Mouse (Mus musculus) forebrain, embryonic 16.5 days (tissue): Measurements from ENCODE around the gene Dennd5b. TPM values are rescaled to one million over a fixed set of nuclear protein-coding genes. Genes with fewer than 3 reads are reported as not detected.
"Not testable (repeated sequence)": the region's sequence is repeated elsewhere in the genome, so short reads cannot be mapped to it uniquely, and the experiment has no call there.

ENCODE experiments used
- ATAC-seq: fragments of 200-750 bp; cut with Nextera tagmentation; 2 replicates; pipeline ENCODE4 v1.8.0; 2017; ENCODE audit warnings: mild to moderate bottlenecking, moderate library complexity
- H3K27ac ChIP-seq: fragments of 300-500 bp; sonication (generic); 2 replicates; pipeline ENCODE4 v1.5.1; 2014; ENCODE audit warnings: low read length, control low read depth
- H3K27me3 ChIP-seq: fragments of 300-500 bp; sonication (generic); replicated peaks from 2 replicates; pipeline ENCODE4 v1.6.1; 2014; ENCODE audit warnings: low read length; ENCODE audit not compliant: control insufficient read depth, insufficient read depth
- H3K36me3 ChIP-seq: fragments of 300-500 bp; sonication (generic); 2 replicates; pipeline ENCODE4 v1.6.1; 2014; ENCODE audit not compliant: control insufficient read depth, insufficient read depth
- H3K4me1 ChIP-seq: fragments of 300-500 bp; sonication (generic); replicated peaks from 2 replicates; pipeline ENCODE4 v1.6.1; 2014; ENCODE audit warnings: low read length; ENCODE audit not compliant: control insufficient read depth, insufficient read depth
- H3K4me2 ChIP-seq: fragments of 300-500 bp; sonication (generic); 2 replicates; pipeline ENCODE4 v1.6.1; 2014; ENCODE audit warnings: mild to moderate bottlenecking, low read length, control low read depth
- H3K4me3 ChIP-seq: fragments of 300-500 bp; sonication (generic); replicated peaks from 2 replicates; pipeline ENCODE4 v1.5.1; 2014; ENCODE audit warnings: mild to moderate bottlenecking, low read length, control low read depth
- H3K9ac ChIP-seq: fragments of 300-500 bp; sonication (generic); replicated peaks from 2 replicates; pipeline ENCODE4 v1.6.1; 2014; ENCODE audit warnings: low read depth, low read length, control low read depth
- H3K9me3 ChIP-seq: fragments of 300-500 bp; sonication (generic); 2 replicates; pipeline ENCODE4 v1.6.1; 2016; ENCODE audit warnings: low read length; ENCODE audit not compliant: control insufficient read depth
- WGBS: fragments of 180-500 bp; shearing (Covaris S2); extraction: QIAGEN DNeasy Blood & Tissue Kit; methylation state at CpG from one replicate; pipeline ENCODE4 v1.1.7; 2014; 5-methylcytosine and 5-hydroxymethylcytosine counted together
- polyA plus RNA-seq: library from polyadenylated mRNA; unstranded; fragments of >200 nt; fragmentation: Nextera tagmentation; extraction: Ambion mirVana; gene quantifications from 2 replicates; pipeline ENCODE4 v1.2.1, GENCODE M21; 2015

The Dennd5b gene
- polyA plus RNA-seq, 1 experiment from 2014 or later = 15.2 TPM

DNA sequence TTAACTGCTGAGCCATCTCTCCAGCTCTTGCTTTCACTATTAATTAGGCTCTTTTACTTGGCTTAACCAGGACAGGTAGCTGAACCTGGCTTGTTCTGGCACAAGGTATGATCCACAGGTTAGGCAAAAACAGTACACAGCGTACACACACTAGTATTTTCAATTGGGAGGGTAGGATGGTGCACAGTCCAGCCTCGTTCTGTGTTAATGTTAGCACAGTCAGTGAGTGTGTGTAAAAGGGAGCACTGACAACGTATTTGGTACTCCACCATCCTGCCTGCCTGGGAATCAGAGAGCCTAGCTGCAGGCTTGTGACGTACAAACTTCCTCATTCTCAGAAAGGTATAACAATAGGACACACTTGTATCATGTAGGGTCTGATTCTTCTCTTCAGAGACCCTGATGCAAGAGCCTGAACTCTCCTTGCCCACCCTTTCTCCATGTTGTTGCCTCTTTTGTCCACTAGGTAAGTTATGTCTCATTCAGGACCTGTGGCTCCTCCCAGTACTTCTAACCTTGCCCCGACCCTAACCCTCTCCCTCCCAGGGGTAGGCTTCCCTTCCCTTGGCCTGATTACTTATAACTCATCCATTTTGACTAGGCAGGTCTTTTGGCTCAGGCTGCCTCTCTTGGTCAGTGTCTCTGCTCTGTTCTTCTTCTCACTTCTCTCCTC lies 107.0 kb downstream of the Dennd5b start:
- 65% methylated on average over 5 of the region's 5 CpGs for WGBS
- no peak; the same call in 1 of the 2 replicates for ATAC-seq

DNA sequence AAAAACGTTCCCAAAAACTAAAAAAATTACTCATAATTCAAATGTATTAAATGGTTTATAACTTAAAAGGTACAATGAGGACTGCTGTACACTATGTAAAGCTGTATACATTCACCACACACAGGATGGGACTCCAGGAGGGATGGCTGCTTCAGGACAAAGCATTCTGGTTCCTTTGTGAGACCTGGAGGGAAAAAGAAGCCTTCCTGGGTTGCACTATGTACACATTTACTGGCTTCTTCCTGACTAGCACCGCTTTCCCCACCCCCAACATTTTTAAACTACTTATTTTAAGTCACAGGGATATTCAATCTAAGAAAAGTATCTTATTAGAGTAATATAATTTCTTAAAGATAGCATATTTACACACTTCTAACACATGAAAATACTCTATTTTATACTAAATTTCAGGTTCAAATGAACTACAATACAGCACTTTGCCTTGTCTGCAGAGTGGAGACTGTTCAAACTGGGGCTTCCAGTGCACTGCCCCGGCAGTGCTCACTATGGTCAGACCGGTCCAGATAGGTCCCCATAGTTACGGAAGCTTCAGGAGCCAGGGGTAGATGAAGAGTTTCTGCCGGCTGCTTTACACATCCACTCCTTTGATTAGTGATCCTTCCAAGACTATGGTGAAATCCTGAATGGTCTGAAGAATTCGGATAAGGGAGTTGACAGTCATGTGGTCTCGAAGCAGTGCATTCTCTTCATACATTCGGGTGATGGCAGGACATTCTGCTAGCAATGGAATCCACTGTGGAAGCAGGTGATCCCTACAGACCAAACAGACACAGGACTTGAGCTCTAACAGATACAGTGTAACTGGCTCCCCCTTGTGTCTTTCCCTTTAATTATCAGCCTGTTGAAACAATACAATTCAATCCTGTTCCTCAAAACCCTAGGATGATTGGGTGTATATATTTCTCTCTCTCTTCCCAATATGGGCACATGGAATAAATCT lies 108.1 kb downstream of the Dennd5b start:
- ATAC-seq = peak; percentile 73
- Histone ChIP-seq H3K9ac (no peak overlapping the region), H3K4me3 (no peak overlapping the region), H3K27me3 (no peaks in the 10 kb centered on the region), H3K4me1 (no peaks in the 10 kb centered on the region), H3K27ac (no peak overlapping the region), H3K9me3 (no peaks in the 10 kb centered on the region), H3K4me2 (no peak overlapping the region), H3K36me3 (peaks cover 10% of the 10 kb centered on the region)
- 11% methylated on average over 9 of the region's 9 CpGs for WGBS

More for the DNA sequence above, 107.0 kb downstream of the Dennd5b start:
- Histone ChIP-seq H3K27ac (no peak overlapping the region), H3K4me2 (no peak overlapping the region), H3K4me1 (no peaks in the 10 kb centered on the region), H3K9me3 (no peaks in the 10 kb centered on the region), H3K9ac (no peak overlapping the region), H3K4me3 (no peak overlapping the region), H3K36me3 (peaks cover 10% of the 10 kb centered on the region), H3K27me3 (no peaks in the 10 kb centered on the region)

DNA sequence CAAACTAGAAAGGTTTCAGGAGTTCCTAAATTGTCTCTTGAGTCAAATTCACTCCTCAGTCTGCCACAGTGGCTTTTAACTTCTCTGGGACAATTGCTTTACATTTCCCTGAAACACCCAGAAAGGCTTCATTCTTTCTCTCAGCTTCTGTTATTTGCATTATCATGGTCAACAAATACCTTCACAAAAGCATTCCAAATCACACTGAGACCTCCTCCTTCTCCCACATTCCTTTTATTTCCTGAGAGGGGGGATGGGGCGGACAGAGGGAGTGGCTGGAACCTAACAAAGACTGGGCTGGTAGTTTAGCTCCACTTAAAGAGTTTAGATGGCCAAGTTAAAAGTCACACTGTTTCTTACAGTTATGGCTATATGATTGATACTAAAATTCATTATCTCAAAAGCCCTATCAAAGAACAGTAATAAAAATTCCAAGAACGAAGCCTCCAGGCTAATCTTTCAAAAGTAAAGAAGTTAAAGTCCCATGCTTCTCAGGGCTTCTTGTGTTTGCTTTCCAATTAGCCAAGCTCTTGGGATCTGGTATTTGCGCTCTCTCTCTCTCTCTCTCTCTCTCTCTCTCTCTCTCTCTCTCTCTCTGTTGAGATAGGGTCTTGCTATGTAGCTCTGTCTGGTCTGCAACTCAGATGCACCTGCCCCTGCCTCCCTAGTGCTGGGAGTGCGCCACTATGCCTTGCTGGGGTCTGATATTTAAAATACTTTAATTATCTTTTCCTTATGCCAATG lies 108.9 kb downstream of the Dennd5b start:
- Histone ChIP-seq H3K27me3 (no peaks in the 10 kb centered on the region), H3K9ac (no peak overlapping the region), H3K27ac (no peak overlapping the region), H3K4me2 (no peak overlapping the region), H3K4me3 (no peak overlapping the region), H3K4me1 (no peaks in the 10 kb centered on the region), H3K9me3 (no peaks in the 10 kb centered on the region), H3K36me3 (peaks cover 6% of the 10 kb centered on the region)
- WGBS = 24% methylated on average over 4 of the region's 4 CpGs
- ATAC-seq = no peak

DNA sequence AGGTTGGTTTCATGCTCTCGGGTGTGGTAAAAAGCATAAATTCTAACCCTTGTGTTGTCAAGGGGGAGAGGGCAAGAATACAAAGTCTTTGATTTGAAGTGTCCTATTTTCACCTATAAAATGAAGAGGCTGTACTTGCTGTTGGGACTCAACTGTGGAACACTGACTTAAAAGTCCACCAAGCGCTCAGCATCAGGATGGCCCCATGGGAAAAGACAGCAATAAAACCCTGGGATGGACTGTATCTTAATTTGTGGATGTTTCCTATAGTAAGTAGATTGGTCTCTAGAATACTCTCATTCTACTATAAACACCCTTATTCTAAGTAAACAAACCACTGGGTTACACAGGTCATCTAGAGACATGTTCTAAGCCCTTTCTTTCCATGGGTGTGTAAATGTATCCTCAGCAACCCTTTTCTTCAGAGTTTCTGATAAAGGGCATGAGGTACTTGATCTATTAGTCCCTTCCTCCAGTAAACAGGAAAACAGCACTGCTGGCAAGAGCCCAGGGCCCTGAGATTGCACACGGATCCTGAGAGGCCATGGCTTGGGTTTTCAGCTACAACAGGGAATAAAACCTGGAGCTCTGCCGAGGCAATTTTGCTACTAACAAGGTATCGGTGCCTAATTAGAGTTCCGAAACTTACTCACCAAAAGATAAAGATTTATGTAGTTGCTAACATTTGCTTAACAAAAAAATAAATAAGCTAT lies 109.7 kb downstream of the Dennd5b start:
- no peak overlapping the region for H3K9ac ChIP-seq
- no peak overlapping the region for H3K4me2 ChIP-seq
- no peaks in the 10 kb centered on the region for H3K9me3 ChIP-seq
- ATAC-seq = no peak
- H3K36me3 ChIP-seq = peaks cover 6% of the 10 kb centered on the region
- H3K4me3 ChIP-seq = no peak overlapping the region
- H3K27ac ChIP-seq = no peak overlapping the region
- H3K27me3 ChIP-seq = no peaks in the 10 kb centered on the region
- WGBS = 35% methylated on average over 6 of the region's 6 CpGs
- H3K4me1 ChIP-seq = no peaks in the 10 kb centered on the region

DNA sequence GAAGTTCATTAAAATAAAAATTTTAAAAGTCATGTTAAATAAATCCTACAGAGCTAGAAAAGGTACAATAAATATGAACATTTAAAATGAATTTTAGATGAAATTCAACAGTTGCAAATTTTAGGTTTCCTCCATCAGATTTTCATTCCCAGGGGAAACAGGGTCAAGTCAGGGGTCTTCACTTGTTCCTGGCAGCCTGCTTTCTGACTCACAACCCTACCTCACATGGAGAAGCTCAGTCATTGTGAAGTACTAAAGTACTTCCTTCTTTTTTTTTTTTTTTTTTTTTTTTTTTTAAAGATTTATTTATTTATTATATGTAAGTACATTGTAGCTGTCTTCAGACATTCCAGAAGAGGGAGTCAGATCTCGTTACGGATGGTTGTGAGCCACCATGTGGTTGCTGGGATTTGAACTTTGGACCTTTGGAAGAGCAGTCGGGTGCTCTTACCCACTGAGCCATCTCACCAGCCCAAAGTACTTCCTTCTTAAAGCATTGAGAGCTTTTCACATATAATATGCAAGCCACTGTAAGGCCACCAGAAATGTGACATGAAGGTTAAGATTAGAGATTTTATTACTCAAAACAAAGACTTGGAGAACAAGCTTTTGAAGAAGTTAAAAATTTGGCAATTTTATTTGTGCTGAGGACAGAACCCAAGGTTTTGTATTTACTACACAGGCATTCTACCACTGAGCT lies 111.5 kb downstream of the Dennd5b start:
- 90% methylated on average over 1 of the region's 3 CpGs for WGBS
- not testable (repeated sequence) for H3K4me1 ChIP-seq, H3K27ac ChIP-seq, ATAC-seq, H3K36me3 ChIP-seq, H3K4me3 ChIP-seq, H3K9me3 ChIP-seq, H3K4me2 ChIP-seq, H3K27me3 ChIP-seq, H3K9ac ChIP-seq

DNA sequence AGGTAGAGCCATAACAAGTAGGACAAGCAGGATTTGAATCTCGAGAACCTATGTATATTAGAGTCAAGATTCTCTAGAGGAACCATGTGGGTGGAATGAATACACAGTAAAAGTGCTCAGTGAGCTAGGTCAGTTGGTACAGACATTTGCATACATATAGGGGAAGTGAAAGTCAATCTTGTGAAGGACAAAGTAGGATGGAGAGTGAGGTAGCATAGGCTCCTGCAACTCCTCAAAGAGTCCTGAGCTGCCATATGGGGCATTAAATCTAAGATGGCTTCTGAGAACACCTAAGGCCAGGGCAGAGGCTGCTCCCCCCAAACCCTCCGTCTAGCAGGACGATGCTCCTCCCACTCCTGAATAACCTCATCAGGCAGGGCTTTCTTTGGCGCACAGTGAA lies 115.5 kb downstream of the Dennd5b start:
- WGBS = 89% methylated on average over 4 of the region's 4 CpGs
- no peaks in the 10 kb centered on the region for H3K9me3 ChIP-seq
- no peaks in the 10 kb centered on the region for H3K36me3 ChIP-seq
- H3K4me3 ChIP-seq = no peak overlapping the region
- H3K27ac ChIP-seq = no peak overlapping the region
- ATAC-seq = no peak
- H3K9ac ChIP-seq = no peak overlapping the region
- no peaks in the 10 kb centered on the region for H3K4me1 ChIP-seq
- no peaks in the 10 kb centered on the region for H3K27me3 ChIP-seq
- H3K4me2 ChIP-seq = no peak overlapping the region

DNA sequence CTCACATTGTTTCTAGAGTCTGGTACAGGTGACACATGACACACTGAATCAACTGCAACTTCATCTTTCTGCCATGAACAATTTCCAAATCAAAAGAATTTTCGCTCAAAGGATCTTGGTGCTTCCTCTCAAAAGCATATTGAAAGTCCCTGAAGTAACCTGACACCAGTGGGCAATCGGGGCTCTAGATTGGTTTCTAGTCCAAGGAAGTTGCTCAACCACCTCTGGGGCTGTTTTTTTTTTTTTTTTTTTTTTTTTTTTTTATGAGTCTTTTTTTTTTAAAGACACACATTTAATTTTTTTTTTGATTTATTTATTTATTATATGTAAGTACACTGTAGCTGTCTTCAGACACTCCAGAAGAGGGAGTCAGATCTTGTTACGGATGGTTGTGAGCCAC lies 121.0 kb downstream of the Dennd5b start:
- Histone ChIP-seq H3K27ac (no peak overlapping the region), H3K4me3 (no peak overlapping the region), H3K4me1 (no peaks in the 10 kb centered on the region), H3K4me2 (no peak overlapping the region), H3K27me3 (no peaks in the 10 kb centered on the region), H3K9ac (no peak overlapping the region), H3K36me3 (no peaks in the 10 kb centered on the region), H3K9me3 (no peaks in the 10 kb centered on the region)
- WGBS = 82% methylated on average over 3 of the region's 3 CpGs
- no peak for ATAC-seq

DNA sequence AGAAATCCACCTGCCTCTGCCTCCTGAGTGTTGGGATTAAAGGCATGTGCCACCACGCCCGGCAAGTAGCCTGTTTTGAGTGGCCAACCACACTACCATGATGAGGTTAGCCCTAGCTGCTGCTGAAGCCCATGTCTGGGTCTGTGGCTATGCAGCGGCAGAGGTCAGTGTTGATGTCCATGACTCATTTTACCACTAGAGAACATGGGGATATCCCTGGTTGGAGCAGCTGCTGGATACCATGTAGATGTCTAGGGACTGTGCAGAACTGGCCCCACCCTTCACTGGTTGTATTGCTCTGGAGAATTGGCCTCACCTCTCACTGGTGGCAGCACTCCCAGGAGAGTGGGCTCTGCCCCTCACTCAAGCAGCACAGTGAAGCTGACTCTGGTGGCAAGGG lies 126.4 kb downstream of the Dennd5b start:
- Histone ChIP-seq H3K9ac (no peak overlapping the region), H3K4me1 (no peaks in the 10 kb centered on the region), H3K36me3 (no peaks in the 10 kb centered on the region), H3K9me3 (no peaks in the 10 kb centered on the region), H3K4me3 (no peak overlapping the region), H3K4me2 (no peak overlapping the region), H3K27me3 (no peaks in the 10 kb centered on the region), H3K27ac (no peak overlapping the region)
- ATAC-seq = no peak
- WGBS = 88% methylated on average over 3 of the region's 3 CpGs
